Mouse (Mus musculus): ENCODE data around the gene Cdcp2.
"Not testable (repeated sequence)": the region's sequence is repeated elsewhere in the genome, so short reads cannot be mapped to it uniquely, and the experiment has no call there.

Gene Cdcp2

DNA sequence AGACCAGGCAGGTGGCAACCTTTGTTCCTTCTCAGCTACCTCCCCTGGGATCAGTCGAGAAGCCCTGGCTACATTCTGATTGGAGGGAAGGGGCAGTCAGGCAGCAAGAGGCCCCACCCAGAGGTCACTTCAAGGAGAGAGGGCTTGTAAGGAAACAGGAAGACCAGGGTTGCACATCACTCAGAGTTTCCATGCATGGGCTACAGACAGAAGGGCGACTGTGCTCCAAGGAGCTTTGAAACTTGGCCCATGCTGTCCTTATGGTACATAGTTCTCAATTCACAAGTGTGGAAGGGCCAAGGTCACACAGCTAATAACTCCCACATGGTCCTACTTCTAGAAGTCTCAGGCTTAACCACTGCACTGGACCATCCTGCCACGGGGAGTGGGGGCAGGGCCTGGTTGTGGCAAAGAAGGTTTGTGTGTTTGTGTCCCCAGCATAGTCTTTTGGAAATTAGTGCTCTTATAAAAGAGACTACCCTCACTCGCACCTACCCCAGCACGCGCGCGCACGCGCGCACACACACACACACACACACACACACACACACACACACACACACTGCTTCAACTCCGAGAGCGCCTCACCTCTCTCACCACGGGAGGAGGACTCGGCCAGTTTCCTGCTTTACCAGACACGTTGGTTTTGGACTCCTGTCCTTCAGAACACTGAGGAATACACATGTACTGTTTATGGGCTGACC, 2.1 kb upstream of the Cdcp2 start:
- no peak for DNase-seq

DNA sequence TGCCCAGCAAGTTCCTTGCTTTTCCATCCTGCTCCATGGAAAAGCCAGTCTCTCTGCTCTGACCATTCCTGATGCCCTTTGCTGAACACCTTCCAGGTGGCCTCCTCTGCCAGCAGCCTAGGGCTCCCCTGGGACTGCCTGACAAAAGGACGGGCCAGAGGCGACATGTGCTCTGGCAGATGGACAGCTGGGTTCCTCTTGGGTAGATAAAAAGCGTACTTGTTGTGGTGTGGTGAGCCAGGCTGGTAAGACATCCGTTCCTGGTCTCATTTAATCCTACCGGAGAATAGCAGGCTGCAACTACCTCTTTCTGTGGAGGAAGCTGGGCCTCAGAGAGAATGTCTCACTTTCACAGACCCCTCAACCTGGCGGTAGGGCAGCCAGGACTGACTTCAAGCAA, 648 bp upstream of the Cdcp2 start:
- no peak for DNase-seq

DNA sequence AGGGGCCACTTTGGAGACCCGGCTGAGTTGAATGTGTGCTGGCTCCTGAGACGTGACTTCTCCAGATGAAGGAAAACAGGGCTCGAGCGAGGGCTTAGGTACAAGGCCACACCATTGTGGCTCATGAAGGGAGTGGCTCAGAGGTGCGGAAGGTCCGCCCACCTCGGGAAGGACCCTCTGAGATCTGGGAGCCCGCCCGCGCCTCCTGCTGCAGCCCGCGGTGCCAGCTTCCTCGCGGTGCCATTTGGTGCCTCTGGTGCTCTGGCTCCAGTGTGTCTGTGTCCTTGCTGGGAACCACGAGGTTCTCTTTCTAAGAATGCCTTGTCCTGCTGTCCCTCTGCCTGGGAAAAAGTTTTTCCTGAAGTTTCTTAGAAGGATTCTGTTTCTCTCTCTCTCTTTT, 1.2 kb downstream of the Cdcp2 start:
- DNase-seq: no peak

DNA sequence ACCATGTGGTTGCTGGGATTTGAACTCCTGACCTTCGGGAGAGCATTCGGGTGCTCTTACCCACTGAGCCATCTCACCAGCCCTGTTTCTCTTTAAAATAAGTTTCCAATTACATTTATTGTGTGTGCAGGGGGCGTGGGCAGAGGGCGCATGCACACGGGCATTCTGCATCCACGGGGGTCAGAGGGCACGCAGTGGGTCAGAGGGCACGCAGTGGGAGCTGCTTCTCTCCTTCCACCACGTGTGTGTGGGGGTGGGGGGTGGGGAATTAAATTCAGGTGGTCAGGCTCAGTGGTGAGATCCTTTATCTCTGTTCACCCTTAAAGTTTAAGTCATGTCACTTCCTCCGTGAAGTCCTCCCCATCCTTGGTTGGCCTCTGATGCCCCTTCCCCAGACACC, 1.7 kb downstream of the Cdcp2 start:
- DNase-seq: no peak

DNA sequence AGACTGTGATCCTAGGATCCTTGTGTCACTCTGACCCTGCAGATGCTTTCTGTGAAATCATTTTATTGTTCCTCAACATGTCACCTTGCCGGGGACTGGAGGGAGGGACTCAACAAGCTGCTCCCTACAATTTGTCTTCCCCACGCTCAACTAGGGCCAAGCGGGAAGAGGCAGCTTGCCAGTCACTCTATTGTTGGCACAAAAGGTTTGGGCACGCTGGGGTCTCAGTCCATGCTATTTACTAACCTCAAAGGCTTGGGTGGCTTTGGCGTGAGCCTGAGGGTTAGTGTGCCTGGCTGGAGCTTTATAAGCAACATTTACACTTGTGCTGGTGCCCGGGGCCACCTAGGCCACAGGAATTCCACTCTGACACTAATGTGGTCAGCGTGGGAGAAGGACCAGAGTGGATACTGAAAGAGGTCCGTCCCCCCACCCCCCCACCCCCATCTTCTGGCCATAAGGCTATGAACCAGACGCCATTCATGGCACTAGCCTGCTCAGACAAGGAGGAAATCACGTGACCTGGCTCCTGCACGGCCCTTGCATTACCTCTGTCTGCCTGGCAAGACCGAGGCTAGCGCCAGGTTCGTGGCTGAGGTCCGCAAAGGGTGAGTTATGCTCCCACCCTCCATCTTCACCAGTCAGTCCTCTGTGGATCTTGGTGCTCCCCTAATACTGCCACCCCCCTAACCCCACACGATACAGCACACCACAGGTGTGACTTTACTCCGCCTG, 2.3 kb downstream of the Cdcp2 start:
- no peak for DNase-seq

DNA sequence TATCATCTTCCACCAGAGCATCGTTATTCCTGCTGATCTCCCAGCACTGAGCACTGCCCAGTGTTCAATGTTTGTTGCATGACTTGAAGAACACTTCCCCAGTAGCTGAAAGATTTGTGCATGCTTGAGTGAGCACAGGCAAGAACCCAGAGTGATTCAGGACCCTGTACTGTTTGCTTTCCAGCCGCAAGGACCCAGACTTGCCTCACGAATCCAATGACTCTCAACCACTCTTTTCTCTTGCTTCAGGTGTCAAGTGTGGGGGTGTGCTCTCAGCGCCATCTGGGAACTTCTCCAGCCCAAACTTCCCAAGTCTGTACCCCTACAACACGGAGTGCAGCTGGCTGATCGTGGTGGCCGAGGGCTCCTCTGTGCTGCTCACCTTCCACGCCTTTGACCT, 5.5 kb downstream of the Cdcp2 start:
- DNase-seq: peak; percentile 10

DNA sequence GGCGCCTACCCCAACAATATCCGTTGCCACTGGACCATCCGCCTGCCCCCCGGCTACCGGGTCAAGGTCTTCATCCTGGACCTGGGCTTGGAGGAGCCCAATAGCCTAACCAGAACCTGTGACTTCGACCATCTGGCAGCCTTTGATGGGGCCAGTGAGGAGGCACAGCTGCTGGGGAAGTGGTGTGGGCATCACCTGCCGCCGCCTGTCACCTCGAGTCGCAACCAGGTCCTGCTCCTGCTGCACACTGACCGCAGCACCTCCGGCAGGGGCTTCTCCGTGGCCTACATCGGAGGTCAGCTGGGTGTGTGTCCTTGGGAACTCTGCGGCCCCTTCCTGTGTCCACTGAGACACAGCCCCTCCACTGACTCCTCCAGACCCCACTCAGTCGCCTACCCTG, 10.1 kb downstream of the Cdcp2 start:
- DNase-seq: no peak

DNA sequence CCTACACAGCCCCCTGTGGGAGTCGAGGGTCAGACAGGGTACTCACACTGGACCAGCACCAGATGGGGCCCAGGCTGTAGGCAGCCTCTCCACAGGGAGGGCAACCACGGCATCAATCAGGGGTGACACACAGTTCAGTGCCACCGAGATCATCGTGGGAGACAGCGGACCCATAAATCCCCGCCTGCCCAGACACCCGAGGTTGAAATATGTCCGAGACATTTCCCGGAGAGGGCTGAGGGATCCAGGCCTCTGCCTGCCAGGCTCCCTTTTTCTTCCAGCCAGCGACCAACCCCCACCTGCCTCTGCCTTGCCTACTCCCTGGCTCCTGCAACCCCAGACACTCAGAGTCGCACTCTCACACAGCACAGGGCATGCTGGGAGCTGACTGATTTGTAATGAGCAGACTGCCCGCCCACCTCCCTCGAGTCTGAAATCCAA, 11.6 kb downstream of the Cdcp2 start:
- DNase-seq: no peak

DNA sequence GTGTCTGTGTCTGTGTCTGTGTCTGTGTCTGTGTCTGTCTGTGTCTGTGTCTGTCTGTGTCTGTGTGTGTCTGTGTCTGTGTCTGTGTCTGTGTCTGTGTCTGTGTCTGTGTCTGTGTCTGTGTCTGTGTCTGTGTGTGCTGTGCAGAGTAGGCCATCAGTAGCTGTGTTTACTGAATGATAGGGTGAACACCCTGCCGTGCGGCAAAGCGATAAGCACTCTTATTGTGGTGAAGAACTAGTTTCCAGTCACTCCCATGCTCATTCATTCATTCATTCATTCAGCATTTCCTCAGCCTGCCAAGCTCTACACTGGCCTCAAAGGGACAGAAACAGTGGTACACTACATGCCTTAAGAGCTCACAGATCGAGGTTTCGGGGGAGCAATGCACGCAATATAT, 12.5 kb downstream of the Cdcp2 start:
- DNase-seq: not testable (repeated sequence)

DNA sequence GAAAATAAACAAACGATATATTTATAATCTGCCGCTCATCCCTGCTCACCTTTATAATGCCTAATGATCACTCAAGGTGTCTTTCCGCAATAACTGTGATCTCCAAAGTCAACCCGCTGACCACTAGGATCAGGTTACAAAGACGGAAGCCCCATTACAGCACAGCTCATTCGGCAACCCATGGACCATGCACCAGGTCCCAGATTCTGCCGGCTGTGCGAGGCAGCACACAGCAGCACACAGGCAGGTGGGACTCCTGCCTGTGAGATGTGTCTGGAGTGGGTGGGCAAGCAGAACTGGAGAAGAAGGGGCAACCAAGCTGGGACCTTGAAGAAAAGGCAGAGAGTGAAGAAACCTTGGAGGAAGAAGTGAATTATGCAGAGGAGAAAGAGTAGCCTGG, 17.6 kb downstream of the Cdcp2 start:
- no peak for DNase-seq

DNA sequence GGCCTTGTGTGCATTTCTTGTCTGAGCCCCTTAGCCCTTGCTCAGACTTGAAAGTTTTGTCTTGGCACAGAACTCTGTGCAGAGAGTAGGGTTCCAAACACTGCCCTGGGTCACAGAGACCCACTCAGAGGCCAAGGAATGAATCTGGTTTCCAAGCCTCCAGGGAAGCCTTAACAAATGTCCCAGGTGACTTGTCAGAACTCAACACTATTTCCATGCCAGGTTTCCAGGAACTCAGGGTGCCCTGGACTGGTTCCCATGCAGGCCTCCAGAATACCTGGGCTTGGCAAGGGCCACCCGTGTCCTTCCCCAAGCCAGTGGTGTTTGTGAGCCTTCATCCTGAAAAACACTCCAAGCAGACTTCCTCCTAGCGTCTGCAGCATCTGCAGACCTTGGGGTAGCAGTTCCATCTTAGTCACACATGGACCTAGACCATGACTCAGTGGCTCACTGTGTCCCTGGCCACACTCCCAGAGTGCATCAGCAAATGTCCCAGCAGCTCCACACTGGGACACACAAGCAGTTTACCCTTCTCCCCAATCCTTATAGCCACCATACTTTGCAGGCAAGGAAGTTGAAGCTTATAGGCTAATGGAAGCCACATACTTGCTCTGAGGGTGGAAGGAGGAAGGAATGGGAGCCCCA, 21.2 kb downstream of the Cdcp2 start:
- no peak for DNase-seq

DNA sequence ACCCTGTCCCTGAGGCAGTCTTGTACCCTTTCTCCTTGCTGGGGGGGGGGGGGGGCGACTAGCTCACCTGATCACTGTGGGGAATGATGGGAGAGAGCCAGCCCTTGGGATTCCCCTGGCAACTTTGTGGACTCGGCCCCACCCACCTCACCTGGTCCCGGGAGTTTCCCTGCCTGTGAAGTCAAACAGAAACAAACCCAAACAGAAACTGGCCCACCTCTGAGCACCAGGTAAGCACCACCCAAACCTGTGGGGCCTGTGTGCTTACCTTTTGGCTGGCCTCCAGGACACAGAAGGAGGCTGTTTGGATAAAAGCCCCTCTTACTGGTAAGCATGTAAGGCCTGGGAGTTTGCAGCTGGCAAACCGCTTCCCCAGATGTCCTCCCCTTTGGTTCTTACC, 22.4 kb downstream of the Cdcp2 start:
- DNase-seq: peak; percentile 52

DNA sequence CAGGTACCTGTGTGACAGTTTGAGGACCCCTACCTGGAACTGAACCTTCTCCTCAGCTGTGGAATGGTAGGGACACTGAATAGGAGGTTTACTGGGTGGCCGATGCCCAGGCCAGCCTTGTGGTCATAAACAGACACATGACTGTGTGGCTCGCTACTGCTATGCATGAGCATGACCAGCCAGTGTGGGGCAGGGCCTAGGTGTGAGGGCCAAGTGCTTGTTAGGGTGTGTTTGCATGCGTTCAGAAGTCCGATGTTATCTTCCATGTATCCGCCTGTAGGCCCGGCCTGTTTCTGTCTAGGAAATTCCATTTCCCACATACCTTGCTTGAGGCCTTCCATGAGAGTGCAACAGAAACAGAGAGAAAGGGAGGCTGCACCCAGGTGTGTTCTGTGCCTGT, 24.0 kb downstream of the Cdcp2 start:
- no peak for DNase-seq

DNA sequence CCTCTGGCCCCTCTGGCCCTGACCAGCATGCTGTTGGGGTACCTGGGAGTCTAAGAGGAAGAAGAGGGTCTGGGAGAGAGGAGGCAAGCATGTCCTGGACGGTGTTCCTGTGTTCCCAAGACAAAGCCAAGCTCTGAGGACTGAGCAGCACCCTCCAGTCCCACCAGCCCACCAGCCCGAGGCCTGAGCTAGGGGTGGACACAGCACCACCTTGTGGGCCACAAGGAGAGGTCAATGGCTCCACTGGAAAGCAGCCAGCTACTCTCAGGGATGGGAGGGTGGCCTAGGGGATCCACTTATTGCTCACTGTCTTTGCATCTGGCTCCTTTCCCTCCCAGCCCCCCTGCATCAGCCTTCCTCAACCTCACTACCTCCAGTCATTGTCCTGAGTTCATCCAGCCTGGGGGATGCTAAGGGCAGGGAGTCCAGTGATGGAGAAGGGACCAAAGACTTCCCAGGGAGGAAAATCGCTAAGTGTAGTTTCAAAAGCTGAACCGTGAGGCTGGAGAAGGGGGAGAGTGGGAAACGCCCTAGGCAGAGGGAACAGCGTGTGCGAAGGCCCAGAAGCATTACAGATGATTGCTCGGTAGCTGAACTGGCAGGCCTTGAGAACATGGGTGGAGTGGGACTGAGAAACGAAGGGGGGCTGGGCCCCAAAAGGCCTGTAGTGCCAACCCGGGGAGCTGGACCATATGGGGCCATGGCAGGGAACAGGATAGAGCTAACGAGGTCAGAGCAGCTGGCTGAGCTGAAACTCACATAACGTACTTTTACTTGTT, 24.7 kb downstream of the Cdcp2 start:
- DNase-seq: peak; percentile 29

DNA sequence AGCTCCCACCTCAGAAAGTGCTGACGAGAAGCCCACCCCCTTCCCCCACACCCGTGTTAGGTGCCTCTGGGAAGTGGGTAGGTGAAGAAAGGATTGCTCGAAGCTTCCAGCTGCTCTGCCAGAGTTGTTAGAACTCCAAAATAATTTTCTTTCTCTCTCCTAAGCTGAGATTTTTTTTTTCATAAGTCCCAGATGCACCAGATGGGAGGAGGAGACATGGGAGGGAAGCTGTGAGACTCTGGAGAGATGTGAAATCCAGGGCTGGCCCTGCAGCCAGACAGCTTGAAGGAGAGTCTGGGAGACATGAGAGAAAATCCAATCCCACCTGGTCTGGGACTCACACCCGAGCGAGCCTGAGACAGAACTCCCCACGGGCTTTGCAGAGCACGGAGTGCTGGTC, 27.7 kb downstream of the Cdcp2 start:
- no peak for DNase-seq

DNA sequence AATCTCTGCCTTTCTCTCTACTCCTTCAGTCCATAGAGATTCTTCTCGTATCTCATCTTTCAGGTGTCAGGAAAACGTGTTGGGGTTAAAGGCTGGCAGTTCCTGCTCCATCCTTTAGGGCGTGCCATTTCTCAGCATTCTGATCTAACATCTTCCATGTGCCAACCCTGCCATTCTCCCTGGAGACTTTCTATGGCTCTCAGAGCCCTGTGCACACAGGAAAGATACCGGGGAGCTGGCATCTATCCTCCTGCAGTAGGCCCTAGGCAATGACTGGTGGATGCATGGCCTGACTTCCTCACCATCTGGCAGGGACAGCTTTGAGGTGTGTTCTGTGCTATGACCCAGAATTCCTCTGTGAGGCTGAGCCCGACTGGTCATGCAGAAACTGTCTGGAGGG, 28.4 kb downstream of the Cdcp2 start:
- DNase-seq: no peak

DNA sequence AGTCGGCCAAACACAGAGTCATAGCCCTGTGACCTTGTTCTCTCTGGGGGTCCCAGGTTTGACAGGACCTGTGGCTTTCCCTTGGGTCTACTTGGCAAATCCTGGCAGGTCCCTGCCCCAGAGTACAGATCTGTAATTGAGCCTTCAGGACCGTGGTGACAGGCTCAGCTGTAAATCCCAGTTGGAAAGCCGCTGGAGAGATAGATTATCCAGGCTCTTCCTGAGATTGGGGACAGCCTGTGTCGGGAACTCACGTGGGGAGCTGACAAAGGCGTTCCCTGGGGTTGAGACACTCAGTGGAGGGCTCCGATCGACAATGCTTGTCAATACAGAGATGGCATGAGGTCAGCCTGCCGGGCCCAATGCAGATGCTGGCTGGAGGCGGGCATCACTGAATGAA, 29.7 kb downstream of the Cdcp2 start:
- DNase-seq: no peak

DNA sequence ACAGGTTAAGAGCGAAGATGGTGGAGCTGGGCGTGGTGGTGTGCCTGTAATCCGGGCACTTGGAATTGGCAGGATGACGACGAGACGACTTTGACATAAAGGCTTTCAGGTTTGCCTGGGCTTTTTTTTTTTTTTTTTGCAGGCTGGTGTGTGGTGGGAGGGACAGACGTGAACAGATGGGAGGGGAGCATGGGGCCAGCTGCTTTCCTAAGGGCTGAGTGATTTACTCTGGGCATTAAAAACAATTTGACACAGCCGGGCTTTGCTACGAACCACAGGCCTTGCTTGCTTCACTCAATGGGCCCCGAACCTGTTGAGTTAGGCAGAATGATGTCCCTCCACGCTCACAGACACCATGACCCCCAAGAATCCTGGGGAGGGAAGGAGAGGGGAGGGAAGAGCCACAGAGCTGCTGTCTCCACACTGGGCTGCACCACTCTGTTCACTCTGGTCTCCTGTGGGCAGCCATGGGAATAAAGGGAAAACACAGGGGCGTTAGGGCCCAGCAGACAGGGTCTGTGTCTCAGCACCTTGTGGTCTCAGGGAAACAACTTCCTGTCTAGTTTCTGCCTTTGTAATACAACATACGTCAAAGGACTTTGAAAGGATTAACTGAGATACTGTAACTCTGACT, 30.3 kb downstream of the Cdcp2 start:
- DNase-seq: no peak

DNA sequence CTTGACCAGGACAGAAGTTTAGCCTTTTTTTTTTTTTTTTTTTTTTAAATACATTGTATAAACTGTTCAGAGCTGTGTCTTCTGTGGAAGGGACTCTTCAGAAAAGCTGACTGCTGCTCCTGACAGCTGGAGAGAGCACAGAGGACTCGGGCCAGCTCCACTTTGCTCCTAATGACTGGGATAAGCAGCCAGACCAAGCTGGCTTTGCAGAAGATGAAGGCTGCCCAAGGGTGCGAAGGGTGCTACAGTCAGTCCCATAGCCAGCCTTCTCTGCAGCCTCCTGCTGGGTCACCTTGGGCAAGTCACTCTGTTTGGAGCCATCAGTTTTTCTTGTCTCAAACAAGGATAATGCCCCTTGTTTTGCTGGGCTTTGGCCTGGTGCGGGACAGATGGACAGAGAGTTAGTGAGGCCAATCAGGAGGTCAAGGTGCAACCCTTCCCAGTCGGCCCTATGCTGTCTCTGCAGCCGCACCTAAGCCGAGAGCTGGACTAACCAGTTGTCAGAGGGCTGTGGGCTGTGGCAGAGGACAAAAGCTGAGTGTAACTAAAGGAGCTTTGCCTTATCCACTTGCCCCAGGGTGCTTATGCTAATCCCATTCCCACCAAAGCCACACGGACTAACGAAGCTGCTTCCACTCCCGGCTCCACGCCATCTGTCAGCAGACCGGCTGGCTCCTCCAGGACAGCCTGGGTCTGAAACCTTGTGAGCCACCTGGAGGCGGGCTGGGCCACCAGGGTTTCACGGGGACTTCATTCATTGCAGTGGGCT, 31.4 kb downstream of the Cdcp2 start:
- no peak for DNase-seq

DNA sequence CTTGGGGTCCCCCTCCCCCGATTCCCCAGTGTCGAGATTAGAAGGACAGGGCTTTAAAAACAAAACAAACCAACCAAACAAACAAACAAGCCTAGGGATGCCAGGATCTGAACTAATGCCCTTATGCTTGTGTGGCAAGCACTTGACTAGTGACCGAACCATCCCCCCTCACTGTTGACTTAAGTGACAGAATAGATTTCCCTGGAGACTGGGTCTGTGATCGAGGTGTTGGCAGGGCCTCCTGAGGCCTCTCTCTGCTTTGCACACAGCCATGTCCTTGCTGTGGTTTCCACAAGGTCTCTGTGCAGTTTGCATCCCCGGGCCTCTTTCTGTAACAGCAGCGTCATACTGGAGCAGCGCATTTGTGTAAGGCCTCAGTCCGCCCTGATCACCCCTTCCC, 32.7 kb downstream of the Cdcp2 start:
- DNase-seq: no peak

DNA sequence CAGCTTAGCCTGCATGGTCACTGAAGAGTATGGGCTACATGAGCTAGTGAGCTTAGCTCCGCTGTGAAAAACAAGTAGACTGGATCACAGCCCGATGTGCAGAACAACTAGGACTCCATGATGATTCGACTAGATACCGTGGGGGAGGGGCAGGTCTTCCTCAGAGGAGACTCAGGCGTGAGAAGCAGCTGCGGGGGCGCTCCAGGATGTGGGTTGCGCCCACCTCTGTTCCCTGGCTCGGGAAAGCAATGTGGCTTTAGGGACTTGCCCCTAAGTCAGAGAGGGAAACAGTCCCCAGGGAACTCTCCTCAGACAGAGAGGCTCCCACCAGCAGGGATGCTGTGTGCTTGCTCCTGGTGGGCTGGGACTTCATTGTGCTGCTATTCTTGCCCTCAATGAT, 33.8 kb downstream of the Cdcp2 start:
- DNase-seq: no peak

DNA sequence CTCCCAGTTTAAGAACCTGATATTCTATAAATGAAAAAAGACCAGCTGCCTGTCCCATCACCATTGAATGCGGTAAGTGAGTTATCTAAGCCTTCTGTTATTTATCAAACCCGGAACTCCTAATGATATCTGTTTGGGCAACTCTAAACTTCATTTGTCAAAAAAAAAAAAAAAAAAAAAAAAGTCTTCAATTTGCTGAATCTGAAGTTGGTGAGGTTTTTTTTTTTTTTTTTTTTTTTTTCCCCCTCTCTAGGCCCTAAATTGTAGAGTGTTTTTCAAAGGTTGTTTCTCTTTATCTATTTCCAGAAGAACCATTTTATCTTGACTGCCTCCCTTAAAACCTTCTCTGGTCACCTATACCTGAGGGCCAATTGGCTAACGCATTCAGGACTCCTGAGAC, 38.2 kb downstream of the Cdcp2 start:
- DNase-seq: no peak
